Mouse (Mus musculus): ENCODE data around the gene Gm5724. TPM values are rescaled to one million over a fixed set of nuclear protein-coding genes. Genes with fewer than 3 reads are reported as not detected.

Gene Gm5724
- not detected for polyA plus RNA-seq (2014; fragmentation: Illumina TruSeq; extraction: RNeasy Lipid Tissue Mini Kit (QIAGEN cat#74804); ENCODE audit: insufficient read depth, low read depth, low replicate concordance)

GRCm38 (mm10) chr6:141773710-141774109, at the start of gene Gm5724:
Gm5724 (minus strand) TSS chr6:141773810.

Other genes starting within 250 kb of the Gm5724 start
- gene Slco1c1, start 249.4 kb downstream of the Gm5724 start, polyA plus RNA-seq (2014; fragmentation: Illumina TruSeq; extraction: RNeasy Lipid Tissue Mini Kit (QIAGEN cat#74804); ENCODE audit: insufficient read depth, low read depth, low replicate concordance), result 0.12 TPM
- gene Slco1b2, start 144.3 kb downstream of the Gm5724 start, polyA plus RNA-seq (2014; fragmentation: Illumina TruSeq; extraction: RNeasy Lipid Tissue Mini Kit (QIAGEN cat#74804); ENCODE audit: insufficient read depth, low read depth, low replicate concordance), result not detected
- not detected for gene Slco1a4, start 82.4 kb upstream of the Gm5724 start, polyA plus RNA-seq (2014; fragmentation: Illumina TruSeq; extraction: RNeasy Lipid Tissue Mini Kit (QIAGEN cat#74804); ENCODE audit: insufficient read depth, low read depth, low replicate concordance)
- gene Slco1a1, start 173.2 kb upstream of the Gm5724 start, polyA plus RNA-seq (2014; fragmentation: Illumina TruSeq; extraction: RNeasy Lipid Tissue Mini Kit (QIAGEN cat#74804); ENCODE audit: insufficient read depth, low read depth, low replicate concordance), result not detected
- not detected for gene Gm6614, start 237.6 kb upstream of the Gm5724 start, polyA plus RNA-seq (2014; fragmentation: Illumina TruSeq; extraction: RNeasy Lipid Tissue Mini Kit (QIAGEN cat#74804); ENCODE audit: insufficient read depth, low read depth, low replicate concordance)

Data from lung, adult 10 weeks (tissue).